Mouse (Mus musculus): ENCODE data around the gene Snx29.

- TF ChIP-seq ZKSCAN1 (IDR thresholded peaks at IDR 0.05; ENCODE audit: borderline replicate concordance, low read depth, low read length) = no peak
- TF ChIP-seq RAD21 (IDR thresholded peaks at IDR 0.05; ENCODE audit: low read depth, low read length) = no peak
- no peak for TF ChIP-seq POLR2A (IDR thresholded peaks at IDR 0.05; ENCODE audit: low read depth, low read length)
- no peak for TF ChIP-seq CTCF (conservative IDR thresholded peaks at IDR 0.05 in 1 of 2, IDR thresholded peaks at IDR 0.05 in 1 of 2; ENCODE audit: low read depth in 2 of 2, low read length in 2 of 2)
- TF ChIP-seq TCF12 (IDR thresholded peaks at IDR 0.05; ENCODE audit: low read depth, low read length) = no peak
- no peak for TF ChIP-seq NRF1 (IDR thresholded peaks at IDR 0.05; ENCODE audit: low read depth, low read length)
- TF ChIP-seq RCOR1 (conservative IDR thresholded peaks at IDR 0.05; ENCODE audit: low read depth, low read length) = no peak
- no peak for TF ChIP-seq JUN (IDR thresholded peaks at IDR 0.05; ENCODE audit: insufficient read depth, low read depth, low read length)
Observed at GRCm38 (mm10) chr16:11648169-11648688, 325.5 kb downstream of the Snx29 start.

Measured in CH12.LX (cell line).